Mouse (Mus musculus) urinary bladder, adult 2 months (tissue): ENCODE measurements around the gene Eif4e3. TPM values are rescaled to one million over a fixed set of nuclear protein-coding genes. Genes with fewer than 3 reads are reported as not detected.

Source experiments
- polyA plus RNA-seq: library from polyadenylated mRNA; depleted of rRNA; stranded (reverse); fragments of >200 nt; gene quantifications from 2 replicates; pipeline ENCODE4 v1.2.3, GENCODE M21; 2012; rRNA removed

Eif4e3 gene
- polyA plus RNA-seq, 1 experiment, result 42.9 TPM

Other genes starting within 250 kb of the Eif4e3 start
- 46.5 and 67.6 TPM in 2 replicates for gene Foxp1, start 144.1 kb downstream of the Eif4e3 start, polyA plus RNA-seq
- gene Gm20696, start within 50 bp of the Eif4e3 start, polyA plus RNA-seq, result 1.2 and 2.5 TPM in 2 replicates
- gene Gpr27, start 25.9 kb upstream of the Eif4e3 start, polyA plus RNA-seq, result 4.2 and 6.6 TPM in 2 replicates
- gene Prok2, start 59.6 kb upstream of the Eif4e3 start, polyA plus RNA-seq, result not detected in 2 replicates